Mouse (Mus musculus): Measurements from ENCODE around the gene Clps.

Gene Clps

GRCm38 (mm10) chr17:28518615-28519071 lies 41.9 kb downstream of the Clps start:
- peak; percentile 49 for DNase-seq (ENCODE audit: low read depth, low spot score)

GRCm38 (mm10) chr17:28517956-28518614 lies 42.5 kb downstream of the Clps start:
- peak; percentile 78 for DNase-seq (ENCODE audit: low read depth, low spot score)

- no peak for DNase-seq (ENCODE audit: low read depth, low spot score)
Measured at GRCm38 (mm10) chr17:28517441-28517955, 43.1 kb downstream of the Clps start, which contains the start of gene Fkbp5. TSS of gene Fkbp5 (minus strand) at chr17:28517527.

- DNase-seq (ENCODE audit: low read depth, low spot score): peak; percentile 32
Measured at GRCm38 (mm10) chr17:28516881-28517280, 43.7 kb downstream of the Clps start.

GRCm38 (mm10) chr17:28515431-28516341 lies 44.9 kb downstream of the Clps start:
- DNase-seq (ENCODE audit: low read depth, low spot score): peak; percentile 59

- DNase-seq (ENCODE audit: low read depth, low spot score): no peak
Measured at GRCm38 (mm10) chr17:28514555-28514954, 46.0 kb downstream of the Clps start.

- DNase-seq (ENCODE audit: low read depth, low spot score): no peak
Measured at GRCm38 (mm10) chr17:28513844-28514243, 46.7 kb downstream of the Clps start.

- DNase-seq (ENCODE audit: low read depth, low spot score): no peak
Measured at GRCm38 (mm10) chr17:28513337-28513736, 47.2 kb downstream of the Clps start.

GRCm38 (mm10) chr17:28512696-28513095 lies 47.9 kb downstream of the Clps start:
- DNase-seq (ENCODE audit: low read depth, low spot score): no peak

- no peak for DNase-seq (ENCODE audit: low read depth, low spot score)
Measured at GRCm38 (mm10) chr17:28511616-28512541, 48.7 kb downstream of the Clps start.

GRCm38 (mm10) chr17:28510445-28511342 lies 49.9 kb downstream of the Clps start:
- DNase-seq (ENCODE audit: low read depth, low spot score): peak; percentile 34

Measured in CD4-positive, CD25-positive, alpha-beta regulatory T cell, adult 2 months (primary cell).